Mouse (Mus musculus): Measurements from ENCODE around the gene Ndufaf7. TPM values are rescaled to one million over a fixed set of nuclear protein-coding genes. Genes with fewer than 3 reads are reported as not detected.

Gene Ndufaf7
- total and polyA plus RNA-seq, 2 experiments from 2014 or later = 29.9 to 61.6 TPM

DNA sequence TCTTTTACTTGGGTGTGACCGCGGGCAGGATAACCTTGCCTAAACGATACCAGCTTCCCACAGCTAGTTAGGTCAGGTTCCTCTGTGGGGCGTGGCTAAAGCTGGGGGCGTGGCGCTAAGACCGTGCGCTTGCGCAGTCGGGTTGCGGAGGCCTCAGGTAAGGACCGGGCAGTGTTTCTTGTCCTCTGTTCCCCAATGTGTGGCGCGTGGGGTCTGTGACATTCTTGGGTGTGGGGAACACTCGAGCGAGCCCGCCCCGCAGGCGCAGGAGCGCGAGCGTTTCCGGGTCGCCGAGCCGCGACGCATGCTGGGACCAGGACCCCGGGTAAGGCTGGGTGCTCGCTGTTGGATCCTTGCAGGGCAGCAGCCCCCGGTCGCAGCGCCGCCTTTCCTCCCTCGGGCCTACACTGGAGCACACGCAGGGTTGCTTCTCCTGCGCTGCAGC is 20.5 kb upstream of the Ndufaf7 start, which contains the start of gene Cebpzos:
Gene Cebpzos, plus strand, starts transcription at position 132 of the 445 bp plus-strand sequence.
- DNase-seq (ENCODE audit: low spot score) = peak; percentile 93
- peak within 1 kb of the TSS; percentile 80 for H3K9ac ChIP-seq (replicated peaks; ENCODE audit: low read length, poor library complexity, severe bottlenecking)
- H3K4me1 ChIP-seq (ENCODE audit: insufficient read depth, low read length) = 0 out of 2 replicates have a peak, but pooled peaks cover 6% of the 10 kb centered on the region
- peak within 1 kb of the TSS; percentile 78 for H3K4me2 ChIP-seq (ENCODE audit: low read depth, low read length, poor library complexity, severe bottlenecking)
- peaks cover 13% of the 10 kb centered on the region for H3K36me3 ChIP-seq (ENCODE audit: insufficient read depth, low read length)
- WGBS = 1% methylated on average over 37 of the region's 37 CpGs
- H3K27me3 ChIP-seq (ENCODE audit: insufficient read depth, low read length) = no peaks in the 10 kb centered on the region
- no peak for TF ChIP-seq CTCF (IDR thresholded peaks at IDR 0.05)
- no peaks in the 10 kb centered on the region for H3K9me3 ChIP-seq (ENCODE audit: low read length)
- ATAC-seq (ENCODE audit: low FRiP score) = peak; percentile 95
- peak within 1 kb of the TSS; percentile 71 for H3K4me3 ChIP-seq (ENCODE audit: low read depth, low read length)
- peak within 1 kb of the TSS; percentile 72 for H3K27ac ChIP-seq (ENCODE audit: low read depth, low read length)

DNA sequence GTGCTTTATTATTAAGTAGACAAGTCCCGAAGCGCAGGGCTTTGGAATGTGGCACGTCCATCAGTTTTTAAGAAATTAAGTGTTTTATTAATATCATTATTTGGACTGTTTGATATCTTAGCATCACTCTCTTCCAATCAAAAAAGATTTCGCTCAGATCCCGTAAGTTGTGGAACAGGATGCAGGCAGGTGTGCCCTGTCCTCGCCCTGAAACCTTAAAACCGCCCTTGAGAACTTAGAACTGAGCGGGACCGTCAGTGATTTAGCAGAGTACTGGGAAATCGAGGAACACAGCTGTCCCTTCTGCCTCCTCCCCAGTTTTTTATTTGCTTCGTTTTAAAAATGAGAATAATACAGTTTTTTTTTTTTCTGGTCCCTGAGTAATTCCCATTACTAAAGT is 20.0 kb upstream of the Ndufaf7 start:
- Histone ChIP-seq H3K4me1 (ENCODE audit: insufficient read depth, low read length) (0 out of 2 replicates have a peak, but pooled peaks cover 6% of the 10 kb centered on the region), H3K4me2 (ENCODE audit: low read depth, low read length, poor library complexity, severe bottlenecking) (peak overlapping the region; percentile 78), H3K4me3 (ENCODE audit: low read depth, low read length) (peak overlapping the region; percentile 71), H3K9ac (replicated peaks; ENCODE audit: low read length, poor library complexity, severe bottlenecking) (peak overlapping the region; percentile 80), H3K27me3 (ENCODE audit: insufficient read depth, low read length) (no peaks in the 10 kb centered on the region), H3K9me3 (ENCODE audit: low read length) (no peaks in the 10 kb centered on the region), H3K36me3 (ENCODE audit: insufficient read depth, low read length) (peaks cover 18% of the 10 kb centered on the region), H3K27ac (ENCODE audit: low read depth, low read length) (peak overlapping the region; percentile 72)
- no peak for DNase-seq (ENCODE audit: low spot score)
- TF ChIP-seq CTCF (IDR thresholded peaks at IDR 0.05) = no peak
- 4% methylated on average over 11 of the region's 11 CpGs for WGBS
- peak; percentile 7; the same call in 1 of the 2 replicates for ATAC-seq (ENCODE audit: low FRiP score)

- no peak for TF ChIP-seq CTCF (IDR thresholded peaks at IDR 0.05)
- 36% methylated on average over 6 of the region's 6 CpGs for WGBS
- ATAC-seq (ENCODE audit: low FRiP score) = no peak
- Histone ChIP-seq H3K27ac (ENCODE audit: low read depth, low read length) (no peak overlapping the region), H3K9ac (replicated peaks; ENCODE audit: low read length, poor library complexity, severe bottlenecking) (peak overlapping the region; percentile 46), H3K4me3 (ENCODE audit: low read depth, low read length) (peak overlapping the region; percentile 71; the same call in 1 of the 2 replicates), H3K4me1 (ENCODE audit: insufficient read depth, low read length) (0 out of 2 replicates have a peak, but pooled peaks cover 6% of the 10 kb centered on the region), H3K9me3 (ENCODE audit: low read length) (no peaks in the 10 kb centered on the region), H3K4me2 (ENCODE audit: low read depth, low read length, poor library complexity, severe bottlenecking) (peak overlapping the region; percentile 78), H3K27me3 (ENCODE audit: insufficient read depth, low read length) (no peaks in the 10 kb centered on the region), H3K36me3 (ENCODE audit: insufficient read depth, low read length) (peaks cover 23% of the 10 kb centered on the region)
- DNase-seq (ENCODE audit: low spot score) = no peak
Measured at GRCm38 (mm10) chr17:78917696-78918095, 19.2 kb upstream of the Ndufaf7 start.

GRCm38 (mm10) chr17:78935857-78936256 is 1.1 kb upstream of the Ndufaf7 start:
- no peaks in the 10 kb centered on the region for H3K9me3 ChIP-seq (ENCODE audit: low read length)
- WGBS = 81% methylated on average over 2 of the region's 2 CpGs
- peaks cover 30% of the 10 kb centered on the region for H3K36me3 ChIP-seq (ENCODE audit: insufficient read depth, low read length)
- H3K4me2 ChIP-seq (ENCODE audit: low read depth, low read length, poor library complexity, severe bottlenecking) = peak overlapping the region; percentile 66
- peak overlapping the region; percentile 77 for H3K4me3 ChIP-seq (ENCODE audit: low read depth, low read length)
- ATAC-seq (ENCODE audit: low FRiP score) (no peak), DNase-seq (ENCODE audit: low spot score) (no peak)
- H3K4me1 ChIP-seq (ENCODE audit: insufficient read depth, low read length) = 0 out of 2 replicates have a peak, but pooled peaks cover 3% of the 10 kb centered on the region
- TF ChIP-seq CTCF (IDR thresholded peaks at IDR 0.05) = no peak
- peak overlapping the region; percentile 79; the same call in 1 of the 2 replicates for H3K9ac ChIP-seq (replicated peaks; ENCODE audit: low read length, poor library complexity, severe bottlenecking)
- H3K27me3 ChIP-seq (ENCODE audit: insufficient read depth, low read length) = no peaks in the 10 kb centered on the region
- H3K27ac ChIP-seq (ENCODE audit: low read depth, low read length) = no peak overlapping the region

- DNase-seq (ENCODE audit: low spot score) (no peak), ATAC-seq (ENCODE audit: low FRiP score) (peak; percentile 31)
- TF ChIP-seq CTCF (IDR thresholded peaks at IDR 0.05) = no peak
- Histone ChIP-seq H3K36me3 (ENCODE audit: insufficient read depth, low read length) (peaks cover 25% of the 10 kb centered on the region), H3K4me3 (ENCODE audit: low read depth, low read length) (peak overlapping the region; percentile 77), H3K27me3 (ENCODE audit: insufficient read depth, low read length) (no peaks in the 10 kb centered on the region), H3K4me1 (ENCODE audit: insufficient read depth, low read length) (0 out of 2 replicates have a peak, but pooled peaks cover 3% of the 10 kb centered on the region), H3K4me2 (ENCODE audit: low read depth, low read length, poor library complexity, severe bottlenecking) (peak overlapping the region; percentile 66), H3K9ac (replicated peaks; ENCODE audit: low read length, poor library complexity, severe bottlenecking) (peak overlapping the region; percentile 79), H3K9me3 (ENCODE audit: low read length) (no peaks in the 10 kb centered on the region), H3K27ac (ENCODE audit: low read depth, low read length) (peak overlapping the region; percentile 68)
- 8% methylated on average over 26 of the region's 26 CpGs for WGBS
Measured at GRCm38 (mm10) chr17:78937229-78937853, 405 bp downstream of the Ndufaf7 start.

GRCm38 (mm10) chr17:78938927-78939326 is 2.0 kb downstream of the Ndufaf7 start:
- Histone ChIP-seq H3K9me3 (ENCODE audit: low read length) (no peaks in the 10 kb centered on the region), H3K36me3 (ENCODE audit: insufficient read depth, low read length) (peaks cover 35% of the 10 kb centered on the region), H3K4me3 (ENCODE audit: low read depth, low read length) (no peak overlapping the region), H3K27ac (ENCODE audit: low read depth, low read length) (no peak overlapping the region), H3K9ac (replicated peaks; ENCODE audit: low read length, poor library complexity, severe bottlenecking) (no peak overlapping the region), H3K27me3 (ENCODE audit: insufficient read depth, low read length) (no peaks in the 10 kb centered on the region), H3K4me1 (ENCODE audit: insufficient read depth, low read length) (0 out of 2 replicates have a peak, but pooled peaks cover 3% of the 10 kb centered on the region), H3K4me2 (ENCODE audit: low read depth, low read length, poor library complexity, severe bottlenecking) (no peak overlapping the region)
- ATAC-seq (ENCODE audit: low FRiP score) = no peak
- no peak for DNase-seq (ENCODE audit: low spot score)
- 89% methylated on average over 4 of the region's 4 CpGs for WGBS
- TF ChIP-seq CTCF (IDR thresholded peaks at IDR 0.05) = no peak
